Mouse (Mus musculus): ENCODE data around the gene Adprh.
"Not testable (repeated sequence)": the region's sequence is repeated elsewhere in the genome, so short reads cannot be mapped to it uniquely, and the experiment has no call there.

Gene Adprh

DNA sequence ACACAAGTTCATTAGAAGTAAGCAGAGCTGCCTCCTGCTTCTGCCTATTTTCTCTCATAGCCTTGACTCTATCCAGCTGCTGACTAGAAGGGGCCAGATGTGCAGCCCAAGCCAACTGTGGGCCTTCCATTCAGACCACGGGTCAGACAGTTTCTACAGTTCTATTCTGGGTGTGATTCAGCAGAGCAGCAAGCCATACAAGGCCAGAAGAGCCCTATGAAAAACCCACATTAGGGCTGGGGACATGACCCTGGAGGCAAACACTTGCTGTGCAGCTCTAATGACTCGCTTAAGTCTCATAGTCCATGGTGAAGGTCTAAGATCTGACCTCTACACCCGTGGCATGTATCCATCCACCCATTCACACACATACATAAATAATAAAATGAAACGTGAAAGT, 13.6 kb upstream of the Adprh start:
- DNase-seq = no peak

DNA sequence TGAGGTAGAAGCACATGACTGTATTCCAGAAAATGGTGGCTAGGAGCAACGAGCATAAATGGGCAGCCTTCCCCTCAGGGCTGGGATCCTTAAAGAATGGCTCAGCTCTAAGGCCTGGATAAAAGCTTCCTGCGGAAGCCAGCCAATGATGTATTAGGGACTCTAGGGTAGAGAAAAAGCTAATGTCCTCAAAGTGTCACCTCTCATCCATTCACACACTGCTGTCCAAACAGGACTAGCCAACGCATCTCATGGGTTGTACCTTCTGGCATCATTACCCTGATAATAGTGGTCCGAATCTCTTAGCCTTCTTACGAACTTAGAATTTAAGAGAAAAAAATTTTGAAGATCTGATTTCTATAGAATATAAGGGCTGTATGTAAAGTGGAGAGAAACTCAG, 10.8 kb upstream of the Adprh start:
- no peak for DNase-seq

DNA sequence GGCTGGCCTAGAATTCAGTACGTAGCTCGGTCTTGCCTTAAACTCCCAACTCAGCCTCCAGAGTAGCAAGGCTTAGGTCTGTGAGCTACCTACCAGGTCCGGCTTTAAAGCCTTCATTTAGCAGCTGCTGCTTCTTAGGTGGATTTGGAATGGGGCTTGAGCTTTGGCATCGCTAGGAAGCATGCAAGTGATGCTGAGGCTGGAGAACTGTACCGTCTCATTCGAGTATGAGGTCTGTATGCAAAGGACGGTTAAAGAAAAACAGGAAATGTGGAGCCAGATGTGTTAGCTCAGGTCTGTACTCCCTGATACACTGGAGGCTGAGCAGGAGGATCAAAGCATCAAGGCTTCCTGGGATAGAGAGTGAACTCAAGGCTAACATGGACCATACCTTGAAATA, 9.7 kb upstream of the Adprh start:
- no peak for DNase-seq

DNA sequence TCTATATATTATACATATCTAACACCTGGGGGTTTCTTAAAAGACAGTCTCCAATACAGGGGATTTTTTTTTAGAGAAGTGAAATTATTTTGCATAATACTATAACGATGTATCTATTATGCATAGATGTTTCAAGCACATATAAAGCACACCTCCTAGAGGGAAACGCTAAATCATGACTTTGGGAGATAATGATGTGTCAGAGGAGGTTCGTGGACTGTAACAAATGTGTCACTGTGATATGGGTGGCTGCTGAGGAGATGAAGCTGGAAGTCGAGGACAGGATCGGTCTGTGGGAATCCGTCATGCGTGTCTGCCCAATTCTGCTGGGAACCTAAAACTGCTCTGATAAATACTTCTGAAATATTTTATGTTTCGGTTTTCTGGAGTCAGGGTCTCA, 9.2 kb upstream of the Adprh start:
- no peak for DNase-seq

DNA sequence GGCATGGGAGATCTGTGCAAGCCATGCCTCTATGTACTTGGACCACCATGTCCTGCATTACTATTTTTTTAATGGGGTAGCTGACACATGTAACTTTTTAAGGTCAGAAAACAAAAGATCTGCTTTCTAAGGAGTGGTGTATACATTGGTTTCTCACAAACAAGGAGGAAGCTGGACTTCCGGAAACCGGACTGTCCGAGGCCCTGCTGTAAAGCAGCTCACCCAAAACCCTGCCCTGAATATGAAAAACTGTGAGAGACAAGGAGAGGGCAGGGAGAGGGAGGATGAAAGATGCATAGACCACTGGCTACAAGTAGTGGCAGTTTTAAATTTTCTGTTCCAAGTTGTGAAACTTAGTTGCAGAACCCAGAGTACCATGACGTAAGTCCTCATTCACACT, 7.5 kb upstream of the Adprh start:
- DNase-seq = no peak

DNA sequence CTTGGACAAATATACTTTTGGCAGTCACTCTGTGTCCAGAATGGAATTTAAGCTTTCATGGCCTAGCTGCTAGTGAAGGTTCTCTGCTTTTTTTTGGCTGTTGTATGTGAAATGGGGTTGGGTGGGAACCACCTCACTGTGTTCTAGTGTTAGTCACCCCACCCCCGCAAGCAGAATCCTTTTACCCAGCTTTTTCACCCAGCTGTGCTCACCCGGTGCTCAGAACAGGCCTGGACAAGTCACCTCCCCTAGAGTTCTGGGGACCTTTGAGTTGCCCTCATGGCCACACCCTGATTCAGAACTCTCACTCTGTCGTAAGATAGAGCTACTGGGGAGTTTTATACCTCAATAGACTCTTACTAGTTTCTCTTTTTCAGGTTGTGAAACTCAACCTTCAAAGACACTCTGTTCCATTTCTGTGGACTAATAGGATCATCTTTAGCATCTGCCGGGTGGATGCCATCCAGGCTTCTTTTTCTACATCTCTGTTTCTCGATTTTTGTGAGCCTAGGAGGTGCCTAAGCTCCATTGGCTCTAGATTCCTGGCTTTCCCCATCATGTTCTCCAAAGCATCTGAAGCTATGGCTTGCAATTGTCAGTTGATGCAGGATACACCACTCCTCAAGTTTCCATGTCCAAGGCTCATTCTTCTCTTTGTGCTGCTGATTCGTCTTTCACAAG, 6.2 kb upstream of the Adprh start:
- DNase-seq = no peak

DNA sequence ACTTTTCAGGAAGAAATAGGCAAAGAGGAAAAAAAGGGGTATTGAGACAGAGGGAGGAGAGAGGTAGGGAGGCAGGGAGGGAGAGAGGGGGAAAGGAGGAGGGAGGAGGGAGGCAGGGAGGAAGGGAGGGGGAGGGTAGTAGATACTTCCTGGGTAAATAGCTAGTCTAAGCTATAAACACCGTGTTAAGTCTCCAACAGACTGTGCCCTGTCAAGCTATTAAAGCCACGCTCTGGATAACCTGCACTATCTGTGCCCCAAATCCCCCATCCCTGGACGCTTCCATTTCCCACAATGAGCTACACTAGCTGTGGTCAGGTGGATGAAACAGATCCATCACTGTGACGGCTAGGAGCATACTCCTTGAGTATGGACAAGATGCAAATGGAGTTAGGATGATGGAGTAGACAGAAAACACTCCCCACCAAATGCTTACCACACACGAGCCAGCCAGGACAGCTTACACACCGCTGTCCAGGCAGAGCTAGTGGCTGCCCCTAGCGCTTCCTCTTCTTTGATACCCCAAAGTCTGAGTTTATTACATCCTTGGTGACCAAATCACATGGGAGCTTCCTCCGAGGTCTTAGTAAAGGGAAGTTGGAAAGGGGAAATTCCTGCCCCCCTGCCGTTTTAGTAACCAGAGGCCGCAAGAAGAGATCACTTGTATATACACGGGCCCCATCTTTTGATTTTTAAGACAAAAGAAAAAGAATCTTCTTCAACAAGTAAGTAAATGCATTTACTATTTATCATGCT, 4.5 kb upstream of the Adprh start:
- no peak for DNase-seq

DNA sequence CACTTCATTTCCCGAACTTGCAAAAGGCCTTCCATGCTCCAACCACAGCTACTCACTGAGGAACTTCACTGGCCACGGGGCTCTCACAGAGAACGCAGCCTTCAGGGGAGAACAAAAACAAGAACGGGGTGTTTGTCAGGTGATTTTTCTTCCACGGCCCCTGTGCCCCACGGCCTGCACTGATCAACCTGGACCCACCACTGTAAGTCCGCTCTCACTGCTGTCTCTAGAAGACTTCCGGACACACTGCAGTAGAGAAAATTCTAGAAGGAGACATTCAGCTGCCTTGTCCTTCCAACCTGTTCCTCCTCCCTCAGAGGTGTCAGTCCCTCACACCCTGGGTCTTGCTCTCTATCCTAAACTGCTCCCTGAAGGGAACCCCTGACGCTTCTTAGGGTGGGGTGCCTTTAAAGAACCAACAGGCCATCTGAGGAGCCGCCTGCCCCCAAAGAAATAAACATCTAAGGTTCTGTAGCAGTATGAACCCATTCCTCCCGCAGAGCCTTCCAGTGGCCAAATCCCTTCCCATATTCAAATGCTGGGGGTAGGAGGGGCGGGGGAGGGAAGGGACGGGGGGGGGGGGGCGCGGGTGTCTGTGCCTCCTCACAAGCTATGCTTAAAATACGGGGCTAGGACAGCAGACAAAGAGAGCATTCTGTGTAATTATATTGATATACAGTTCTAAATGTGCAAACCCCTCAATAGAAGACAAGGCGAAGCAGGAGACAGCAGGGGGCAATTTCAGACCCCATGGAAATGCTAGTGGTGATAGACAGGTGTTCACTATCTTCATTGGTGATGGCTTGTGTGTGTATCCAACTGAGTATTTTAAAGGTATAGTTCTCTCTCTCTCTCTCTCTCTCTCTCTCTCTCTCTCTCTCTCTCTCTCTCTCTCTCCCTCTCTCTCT, 3.3 kb upstream of the Adprh start, which contains the start of gene Cd80:
Gene Cd80 (plus strand): TSS at position 51 of the 908 bp plus-strand sequence.
- no peak for DNase-seq

DNA sequence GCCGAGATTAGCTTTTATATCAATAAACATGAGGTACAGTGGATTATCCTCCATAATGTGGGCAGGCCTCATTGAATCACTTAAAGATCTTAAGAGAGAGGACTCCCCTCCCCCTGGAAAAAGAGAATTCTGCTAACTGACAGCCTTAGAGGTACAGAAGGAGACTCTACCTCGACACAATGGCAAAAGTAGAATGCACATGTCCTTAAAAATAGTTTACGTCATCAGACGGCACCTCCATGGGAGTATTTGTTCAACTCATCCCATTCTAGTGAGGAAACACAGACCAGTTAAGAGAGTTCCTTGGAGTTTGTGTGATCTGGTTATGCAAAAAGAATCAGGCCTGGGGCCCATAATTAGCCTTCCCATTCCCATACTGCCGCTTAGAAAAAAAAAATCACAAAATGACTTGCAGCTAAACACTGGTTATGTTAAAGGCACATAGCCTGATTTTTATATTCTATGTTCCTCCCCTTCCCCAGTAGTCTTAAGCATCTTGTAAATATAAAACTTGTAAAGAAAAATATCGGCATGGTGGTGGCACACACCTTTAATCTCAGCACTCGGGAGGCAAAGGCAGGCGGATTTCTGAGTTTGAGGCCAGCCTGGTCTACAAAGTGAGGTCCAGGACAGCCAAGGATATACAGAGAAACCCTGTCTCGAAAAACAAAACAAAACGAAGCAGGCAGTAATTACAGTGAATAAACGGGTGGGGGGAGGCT, 2.2 kb upstream of the Adprh start:
- DNase-seq = no peak

DNA sequence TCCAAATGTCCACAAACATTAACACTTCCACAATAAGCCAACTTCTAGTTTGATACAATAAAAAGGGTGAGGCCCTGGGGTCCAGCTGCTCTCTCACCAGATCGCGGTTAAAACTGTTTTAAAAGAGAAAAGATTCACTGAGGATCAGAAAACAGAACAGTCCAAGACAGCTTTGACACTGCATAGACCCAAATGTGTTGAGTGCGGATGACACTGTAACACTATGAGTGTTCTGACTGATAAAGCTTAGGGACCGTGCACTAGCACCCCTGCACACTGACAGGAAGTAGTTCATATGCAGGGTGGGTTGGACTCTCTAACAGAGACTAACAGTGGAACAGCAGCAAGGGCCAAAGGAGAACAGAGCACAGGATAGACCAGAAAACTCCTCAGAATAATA, 1.4 kb upstream of the Adprh start:
- DNase-seq = no peak

DNA sequence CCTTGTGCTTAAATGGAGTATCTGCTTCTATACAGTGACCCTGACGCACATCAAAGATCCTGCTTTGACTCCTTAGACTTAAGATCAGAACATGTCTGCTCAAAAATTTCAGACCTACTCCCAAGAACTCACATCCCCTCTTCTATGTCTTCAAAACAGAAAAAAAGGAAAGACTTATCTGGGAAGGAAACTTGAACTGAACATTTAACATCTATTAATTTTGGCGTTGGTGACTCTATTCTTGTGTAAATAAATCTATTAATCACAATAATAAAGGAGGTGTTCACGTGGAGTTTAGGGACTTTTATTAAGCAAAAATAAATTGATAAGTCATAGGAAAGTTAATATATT, 675 bp upstream of the Adprh start:
- DNase-seq = no peak

DNA sequence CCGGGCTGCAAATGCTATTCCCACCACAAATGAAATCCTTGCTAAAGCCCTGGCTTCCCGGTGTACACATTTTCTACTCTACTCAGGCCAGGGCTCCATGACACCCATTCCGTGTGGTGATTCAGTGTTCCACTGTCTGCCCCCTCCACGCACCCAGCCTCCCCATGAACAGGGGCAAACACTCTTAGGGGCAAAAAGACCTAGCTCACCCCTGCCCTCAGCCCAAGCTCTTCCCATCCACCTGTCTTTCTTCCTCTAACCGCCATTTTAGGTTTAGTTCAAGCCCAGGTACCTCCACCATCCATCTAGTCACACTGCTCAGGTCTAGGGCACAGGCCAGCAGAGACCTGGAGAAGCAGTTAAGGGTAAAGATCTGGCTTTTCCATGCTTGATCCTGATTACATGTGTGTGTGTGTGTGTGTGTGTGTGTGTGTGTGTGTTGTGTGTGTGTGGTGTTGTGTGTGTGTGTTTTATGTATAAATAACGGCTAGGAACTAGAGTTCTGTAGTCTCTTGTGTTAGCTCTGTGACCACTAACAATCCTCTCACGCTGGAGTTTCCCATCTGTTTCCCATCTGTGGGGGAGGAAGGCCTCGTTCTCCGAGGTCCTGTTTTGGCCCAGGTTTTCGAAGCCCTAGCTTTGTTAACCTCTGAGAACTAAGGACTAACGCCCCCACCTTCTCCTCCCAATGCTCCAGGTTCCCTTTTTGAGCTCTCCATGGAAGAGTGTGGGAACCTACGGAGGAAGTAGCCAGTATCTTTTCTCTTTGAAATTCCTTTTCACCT, 890 bp downstream of the Adprh start:
- no peak for DNase-seq

DNA sequence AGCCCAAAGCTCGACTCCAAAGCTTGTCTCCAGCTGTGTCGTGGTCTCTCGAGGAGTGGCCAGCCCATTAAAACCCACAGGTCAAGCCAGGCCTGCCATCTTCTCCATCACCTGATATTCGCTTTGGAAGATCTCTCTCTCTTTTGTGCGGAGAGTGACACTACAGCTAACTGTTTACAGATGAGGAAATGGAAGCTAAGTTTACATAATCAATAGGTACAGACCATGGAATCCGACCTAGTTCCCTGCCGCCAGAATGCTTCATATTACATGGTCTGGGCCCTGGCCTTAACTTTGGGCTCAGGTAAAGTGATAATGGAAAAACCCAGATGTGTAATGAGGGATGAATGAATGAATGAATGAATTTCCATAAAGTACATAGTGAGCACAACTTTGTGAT, 1.8 kb downstream of the Adprh start:
- no peak for DNase-seq

DNA sequence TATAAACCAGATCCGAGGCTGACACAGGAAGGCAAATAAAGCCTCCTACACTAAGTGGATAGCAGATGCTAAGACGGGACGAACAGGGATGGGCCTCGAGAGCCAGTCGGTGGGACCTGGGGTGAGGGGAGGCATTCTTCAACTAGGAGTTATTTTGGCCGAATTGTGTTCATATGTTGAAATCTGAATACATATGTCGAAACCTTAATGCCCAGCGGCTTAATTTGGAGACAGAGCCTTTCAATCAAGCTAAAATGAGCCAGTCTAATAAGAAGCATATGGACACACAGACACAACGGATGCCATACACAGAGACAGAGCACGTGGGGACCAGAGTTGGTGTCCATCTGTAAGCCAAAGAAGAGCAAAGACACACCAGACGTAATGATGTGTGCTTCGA, 4.0 kb downstream of the Adprh start:
- DNase-seq = no peak

DNA sequence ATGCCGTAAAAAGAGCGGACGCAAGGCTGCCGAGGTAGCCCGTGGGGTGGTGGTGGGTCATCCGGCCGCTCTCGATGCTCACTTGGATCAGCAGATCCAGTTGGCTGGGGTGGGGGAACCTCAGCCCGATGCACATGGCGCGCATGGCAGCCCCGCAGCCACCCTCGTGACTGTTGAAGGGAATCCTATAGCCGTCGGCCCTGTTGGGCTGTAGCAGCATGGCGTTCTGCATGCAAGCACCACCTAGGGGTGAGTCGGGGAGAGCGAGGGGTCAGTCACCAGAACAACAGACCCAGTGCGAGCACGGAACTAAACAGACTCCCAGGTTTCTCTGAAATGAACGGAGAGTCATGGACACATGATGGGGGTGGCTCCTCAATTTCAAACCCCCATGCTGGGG, 5.1 kb downstream of the Adprh start:
- DNase-seq = no peak

DNA sequence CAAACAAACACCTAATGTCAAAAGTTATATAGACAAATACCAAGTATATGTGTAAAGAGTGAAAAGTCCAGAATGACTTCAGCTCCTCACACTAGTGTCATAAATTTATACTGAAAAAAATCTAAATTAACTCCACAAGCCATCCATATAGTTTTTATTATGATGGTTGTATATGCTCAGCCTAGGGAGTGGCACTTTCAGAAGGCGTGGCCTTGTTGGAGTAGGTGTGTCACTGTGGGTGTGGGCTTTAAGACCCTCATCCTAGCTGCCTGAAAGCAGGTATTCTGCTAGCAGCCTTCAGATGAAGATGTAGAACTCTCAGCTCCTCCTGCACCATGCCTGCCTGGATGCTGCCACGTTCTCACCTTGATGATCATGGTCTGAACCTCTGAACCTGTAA, 6.4 kb downstream of the Adprh start:
- DNase-seq = not testable (repeated sequence)

DNA sequence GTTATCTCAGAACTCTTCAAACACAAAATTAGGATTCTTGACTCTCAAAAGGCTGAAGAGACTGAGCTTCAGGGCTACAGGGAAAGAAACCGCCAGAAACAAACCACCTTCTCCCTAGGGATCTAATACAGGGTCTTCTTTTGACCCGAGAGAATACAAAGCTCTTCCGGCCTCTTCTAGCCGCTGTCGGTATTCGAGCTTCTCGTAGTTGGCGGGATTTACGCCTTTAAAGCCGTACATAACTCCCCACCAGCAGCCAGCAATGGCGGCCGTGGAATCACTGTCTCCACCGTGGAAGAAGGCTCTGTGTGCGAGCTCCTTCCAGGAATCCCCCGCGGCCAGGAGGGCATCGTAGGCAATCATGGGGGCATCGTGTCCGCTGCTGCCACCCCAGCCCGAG, 6.9 kb downstream of the Adprh start:
- no peak for DNase-seq

DNA sequence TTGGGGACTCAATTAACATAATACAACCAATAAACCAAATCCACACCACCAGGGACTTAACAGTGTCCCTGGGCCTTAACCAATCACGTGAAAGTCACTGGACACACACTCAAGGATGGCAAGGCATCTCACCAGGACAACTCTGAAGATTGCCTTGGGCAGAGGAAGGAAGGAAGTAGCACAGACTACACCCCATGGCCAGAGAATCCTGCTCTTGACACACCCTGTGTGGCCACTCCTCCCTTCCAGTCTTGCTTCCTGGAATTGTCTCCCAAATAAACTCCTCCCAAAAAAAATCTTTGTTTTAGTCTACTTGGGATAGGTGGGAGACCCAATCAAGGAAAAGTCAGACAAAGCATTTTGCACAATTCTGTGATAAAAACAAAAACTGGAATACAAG, 7.5 kb downstream of the Adprh start:
- DNase-seq = no peak

DNA sequence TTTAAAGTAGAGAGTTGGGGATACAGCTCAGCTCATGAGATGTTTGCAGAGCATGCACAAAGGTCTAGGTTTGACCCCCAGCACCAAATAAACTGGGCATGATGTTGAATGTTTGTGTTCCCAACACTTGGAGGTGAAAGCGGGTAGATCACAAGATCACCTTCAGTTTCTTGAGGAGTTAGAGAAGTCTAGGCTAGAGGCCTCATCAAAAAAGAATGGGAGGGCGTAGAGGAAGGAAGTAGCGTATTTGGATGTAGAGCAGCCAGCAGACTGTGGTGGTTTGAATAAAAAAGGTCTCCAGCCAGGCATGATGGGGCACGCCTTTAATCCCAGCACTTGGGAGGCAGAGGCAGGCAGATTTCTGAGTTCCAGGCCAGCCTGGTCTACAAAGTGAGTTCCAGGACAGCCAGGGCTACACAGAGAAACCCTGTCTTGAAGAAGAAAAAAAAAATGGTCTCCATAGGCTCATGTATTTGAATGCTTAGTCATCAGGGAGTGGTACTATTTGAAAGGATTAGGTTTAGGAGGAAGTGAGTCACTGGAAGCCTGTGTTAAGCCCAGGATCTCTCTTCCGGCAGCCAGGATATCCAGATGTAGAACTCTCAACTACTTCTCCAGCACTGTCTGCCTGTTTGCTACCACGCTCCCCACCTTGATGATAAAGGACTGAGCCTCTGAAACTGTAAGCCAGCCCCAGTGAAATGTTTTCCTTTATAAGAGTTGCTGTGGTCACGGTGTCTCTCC, 8.6 kb downstream of the Adprh start:
- no peak for DNase-seq

DNA sequence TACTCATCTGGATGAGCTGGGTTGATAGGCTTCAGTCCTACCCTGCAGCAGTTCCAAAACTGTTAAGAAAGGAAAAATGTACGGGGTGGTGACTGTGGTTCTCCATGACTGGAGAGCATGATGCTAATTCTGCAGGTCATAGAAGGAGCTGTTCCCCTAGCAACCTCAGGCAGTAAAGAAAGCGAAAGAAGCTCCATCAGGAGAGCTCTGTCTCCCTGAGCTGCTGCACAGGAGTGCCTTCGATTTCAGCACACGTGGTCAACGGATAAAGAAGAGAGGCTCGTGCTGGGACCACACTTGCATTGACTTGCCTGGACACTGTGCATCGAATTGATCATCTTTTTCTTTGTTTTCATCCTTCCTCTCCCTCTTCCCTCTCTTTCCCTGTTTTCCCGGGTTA, 10.3 kb downstream of the Adprh start:
- DNase-seq = no peak

DNA sequence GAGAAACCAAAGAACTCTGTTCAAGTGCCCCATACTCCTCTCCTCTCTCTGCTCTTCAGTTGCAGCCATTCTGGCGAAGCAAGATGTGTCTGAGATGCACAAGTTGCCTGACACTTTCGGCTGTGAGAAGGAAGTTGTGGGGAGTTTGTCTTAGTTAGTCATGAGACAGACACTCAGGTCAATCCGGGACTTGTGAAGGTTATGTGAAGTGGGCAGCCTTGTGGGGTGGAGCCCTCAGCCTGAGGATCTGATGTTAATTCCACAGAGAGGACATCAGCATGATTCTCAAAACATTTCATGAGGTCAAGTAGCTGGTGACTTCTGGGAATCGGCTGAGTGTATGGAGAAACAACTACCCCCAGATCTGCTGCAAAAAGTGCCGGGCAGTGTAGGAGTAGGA, 10.9 kb downstream of the Adprh start:
- no peak for DNase-seq

DNA sequence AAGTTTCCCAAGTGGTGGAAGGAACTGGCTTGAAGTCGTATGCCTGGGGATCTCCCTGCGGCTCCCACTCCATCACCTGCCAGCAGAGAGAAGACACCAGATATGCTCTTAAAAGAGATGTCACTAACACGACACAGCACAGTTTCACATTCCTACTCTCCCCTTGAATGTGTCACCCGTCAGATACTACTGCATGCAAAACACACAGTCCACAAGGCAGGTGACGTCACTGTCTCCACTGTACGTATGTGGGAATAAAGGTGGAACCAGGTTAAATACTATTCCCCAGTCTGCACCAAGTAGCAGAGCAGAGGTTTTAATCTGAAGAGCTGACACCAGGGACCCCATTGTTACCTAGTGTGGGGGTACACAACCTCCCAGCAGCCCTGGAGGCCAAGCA, 12.1 kb downstream of the Adprh start:
- no peak for DNase-seq
